Mouse (Mus musculus): ENCODE results near the gene F2rl3. TPM values are rescaled to one million over a fixed set of nuclear protein-coding genes. Genes with fewer than 3 reads are reported as not detected.

The F2rl3 gene
- polyA plus RNA-seq, 1 experiment from 2014 or later = 1.3 TPM

DNA sequence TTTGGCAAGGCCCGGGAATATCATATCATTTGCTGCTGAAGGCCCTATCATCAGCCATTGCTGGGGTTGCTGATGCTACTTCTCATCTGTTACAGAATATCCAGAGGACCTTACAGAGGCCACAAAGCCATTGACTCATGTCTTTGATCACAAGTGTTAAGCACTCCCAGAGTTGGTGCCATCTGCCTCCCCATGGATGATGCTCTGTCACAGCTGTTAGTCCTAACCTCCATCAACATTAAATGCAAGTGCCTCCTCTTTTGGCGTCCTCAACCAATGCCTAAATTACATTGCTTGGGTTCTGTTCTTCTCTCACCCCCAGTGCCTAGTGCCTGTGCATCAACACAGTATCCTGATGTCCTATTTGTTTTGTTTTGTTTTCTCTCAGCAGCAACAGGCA is 39.9 kb downstream of the F2rl3 start:
- H3K27me3 ChIP-seq (replicated peaks; ENCODE audit: insufficient read depth, low read length) = no peaks in the 10 kb centered on the region
- TF ChIP-seq EP300 (IDR thresholded peaks at IDR 0.05) (no peak), CTCF (IDR thresholded peaks at IDR 0.05) (no peak)
- ATAC-seq (no peak), DNase-seq (ENCODE audit: low spot score) (no peak)
- no peaks in the 10 kb centered on the region for H3K9me3 ChIP-seq (ENCODE audit: low read length)
- WGBS = 87% methylated on average over 2 of the region's 2 CpGs
- no peak overlapping the region for H3K9ac ChIP-seq (replicated peaks; ENCODE audit: low read depth)
- H3K4me2 ChIP-seq (replicated peaks; ENCODE audit: low read depth, low read length) = no peak overlapping the region
- H3K4me3 ChIP-seq (ENCODE audit: low read depth, low read length) = no peak overlapping the region
- H3K27ac ChIP-seq (ENCODE audit: low read length) = no peak overlapping the region
- no peaks in the 10 kb centered on the region for H3K36me3 ChIP-seq (ENCODE audit: insufficient read depth, low read length)
- H3K4me1 ChIP-seq (ENCODE audit: insufficient read depth, low read depth, low read length) = no peaks in the 10 kb centered on the region

DNA sequence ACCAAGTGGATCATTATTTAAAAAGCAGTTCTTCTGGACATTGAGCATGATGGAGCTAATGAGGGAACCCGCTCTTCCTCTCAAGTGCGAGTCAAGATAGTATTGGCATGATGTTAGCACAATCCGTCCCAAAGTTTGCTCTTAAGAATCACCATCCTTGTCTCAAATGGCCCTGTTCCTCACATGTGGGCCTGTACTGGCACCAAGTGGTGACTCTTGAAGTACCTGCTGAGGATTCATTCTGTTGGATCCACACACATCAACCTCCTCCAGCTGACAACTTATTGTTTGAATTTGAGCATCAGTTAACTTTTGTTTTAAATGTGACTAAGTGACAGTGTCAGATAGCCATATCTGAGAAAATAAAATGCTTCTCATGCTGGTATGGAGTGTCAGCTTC is 51.0 kb downstream of the F2rl3 start:
- WGBS = 78% methylated on average over 3 of the region's 3 CpGs
- no peak overlapping the region for H3K4me3 ChIP-seq (ENCODE audit: low read depth, low read length)
- no peaks in the 10 kb centered on the region for H3K9me3 ChIP-seq (ENCODE audit: low read length)
- H3K4me2 ChIP-seq (replicated peaks; ENCODE audit: low read depth, low read length) = no peak overlapping the region
- H3K4me1 ChIP-seq (ENCODE audit: insufficient read depth, low read depth, low read length) = no peaks in the 10 kb centered on the region
- ATAC-seq (no peak), DNase-seq (ENCODE audit: low spot score) (no peak)
- no peaks in the 10 kb centered on the region for H3K27me3 ChIP-seq (replicated peaks; ENCODE audit: insufficient read depth, low read length)
- H3K27ac ChIP-seq (ENCODE audit: low read length) = no peak overlapping the region
- no peak overlapping the region for H3K9ac ChIP-seq (replicated peaks; ENCODE audit: low read depth)
- no peaks in the 10 kb centered on the region for H3K36me3 ChIP-seq (ENCODE audit: insufficient read depth, low read length)
- peak; percentile 37 for TF ChIP-seq CTCF (IDR thresholded peaks at IDR 0.05)
- no peak for TF ChIP-seq EP300 (IDR thresholded peaks at IDR 0.05)

Other genes with a start within 250 kb of the F2rl3 start
- gene Med26, start 213.6 kb upstream of the F2rl3 start, polyA plus RNA-seq (2015; fragmentation: Nextera tagmentation; extraction: Ambion mirVana) = 9.5 and 9.6 TPM in 2 replicates
- 96.8 and 100 TPM in 2 replicates for gene Smim7, start 190.8 kb upstream of the F2rl3 start, polyA plus RNA-seq (2015; fragmentation: Nextera tagmentation; extraction: Ambion mirVana)
- 17.3 and 19.1 TPM in 2 replicates for gene Tmem38a, start 189.8 kb upstream of the F2rl3 start, polyA plus RNA-seq (2015; fragmentation: Nextera tagmentation; extraction: Ambion mirVana)
- gene Nwd1, start 115.2 kb upstream of the F2rl3 start, polyA plus RNA-seq (2015; fragmentation: Nextera tagmentation; extraction: Ambion mirVana) = 0.05 and 0.13 TPM in 2 replicates
- gene Sin3b, start 38.6 kb upstream of the F2rl3 start, polyA plus RNA-seq (2015; fragmentation: Nextera tagmentation; extraction: Ambion mirVana) = 169 and 211 TPM in 2 replicates

All from lung, postnatal 0 days (tissue).